Mouse (Mus musculus): ENCODE data around the gene Inhbc. TPM values are rescaled to one million over a fixed set of nuclear protein-coding genes. Genes with fewer than 3 reads are reported as not detected.

Inhbc gene
- polyA plus RNA-seq, 1 experiment from 2014 or later = not detected

GRCm38 (mm10) chr10:127377700-127378099, 7.5 kb upstream of the Inhbc start:
- Histone ChIP-seq H3K4me3 (ENCODE audit: low read depth, low read length) (no peak overlapping the region), H3K4me2 (replicated peaks; ENCODE audit: low read depth) (no peak overlapping the region), H3K27ac (ENCODE audit: low read depth, low read length) (no peak overlapping the region), H3K4me1 (replicated peaks; ENCODE audit: control insufficient read depth, insufficient read depth, low read length) (no peaks in the 10 kb centered on the region; the same call in 1 of the 2 replicates), H3K36me3 (ENCODE audit: control insufficient read depth, insufficient read depth) (no peaks in the 10 kb centered on the region), H3K9ac (ENCODE audit: low read depth, low read length) (no peak overlapping the region), H3K9me3 (ENCODE audit: control insufficient read depth) (no peaks in the 10 kb centered on the region), H3K27me3 (replicated peaks; ENCODE audit: control insufficient read depth, insufficient read depth, low read length) (no peaks in the 10 kb centered on the region)
- 35% methylated on average over 3 of the region's 3 CpGs for WGBS
- no peak for TF ChIP-seq CTCF (IDR thresholded peaks at IDR 0.05; ENCODE audit: low read depth)
- no peak for ATAC-seq

GRCm38 (mm10) chr10:127371023-127371422, 792 bp upstream of the Inhbc start:
- Histone ChIP-seq H3K27me3 (replicated peaks; ENCODE audit: control insufficient read depth, insufficient read depth, low read length) (no peaks in the 10 kb centered on the region), H3K4me3 (ENCODE audit: low read depth, low read length) (no peak overlapping the region), H3K27ac (ENCODE audit: low read depth, low read length) (no peak overlapping the region), H3K9ac (ENCODE audit: low read depth, low read length) (no peak overlapping the region), H3K4me1 (replicated peaks; ENCODE audit: control insufficient read depth, insufficient read depth, low read length) (no peaks in the 10 kb centered on the region), H3K4me2 (replicated peaks; ENCODE audit: low read depth) (no peak overlapping the region), H3K9me3 (ENCODE audit: control insufficient read depth) (no peaks in the 10 kb centered on the region), H3K36me3 (ENCODE audit: control insufficient read depth, insufficient read depth) (no peaks in the 10 kb centered on the region)
- no peak for ATAC-seq
- 69% methylated on average over 2 of the region's 2 CpGs for WGBS
- TF ChIP-seq CTCF (IDR thresholded peaks at IDR 0.05; ENCODE audit: low read depth) = no peak

DNA sequence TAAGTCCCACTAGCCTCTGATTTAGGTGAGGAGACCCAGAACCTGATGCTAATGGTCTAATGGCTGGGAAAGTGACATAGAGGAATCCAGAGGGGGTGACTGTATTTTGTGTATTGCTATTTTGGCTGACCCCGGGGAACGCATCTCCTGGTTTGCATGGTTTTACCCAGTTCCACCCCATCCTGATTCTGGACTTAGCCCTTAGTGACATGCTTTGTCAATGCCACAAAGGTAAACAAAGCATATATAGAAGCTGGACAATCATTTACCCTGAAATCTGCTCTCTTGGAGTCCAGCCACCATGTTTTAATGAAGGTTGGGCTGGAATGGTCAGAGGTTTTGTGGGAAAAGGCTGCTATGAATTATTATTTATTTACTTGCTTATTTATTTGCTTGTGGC, 2.0 kb downstream of the Inhbc start:
- no peak overlapping the region for H3K27ac ChIP-seq (ENCODE audit: low read depth, low read length)
- WGBS = 53% methylated on average over 2 of the region's 2 CpGs
- H3K9me3 ChIP-seq (ENCODE audit: control insufficient read depth) = no peaks in the 10 kb centered on the region
- H3K27me3 ChIP-seq (replicated peaks; ENCODE audit: control insufficient read depth, insufficient read depth, low read length) = no peaks in the 10 kb centered on the region
- ATAC-seq = no peak
- no peaks in the 10 kb centered on the region for H3K36me3 ChIP-seq (ENCODE audit: control insufficient read depth, insufficient read depth)
- no peaks in the 10 kb centered on the region for H3K4me1 ChIP-seq (replicated peaks; ENCODE audit: control insufficient read depth, insufficient read depth, low read length)
- H3K4me3 ChIP-seq (ENCODE audit: low read depth, low read length) = no peak overlapping the region
- no peak for TF ChIP-seq CTCF (IDR thresholded peaks at IDR 0.05; ENCODE audit: low read depth)
- no peak overlapping the region for H3K4me2 ChIP-seq (replicated peaks; ENCODE audit: low read depth)
- H3K9ac ChIP-seq (ENCODE audit: low read depth, low read length) = no peak overlapping the region

DNA sequence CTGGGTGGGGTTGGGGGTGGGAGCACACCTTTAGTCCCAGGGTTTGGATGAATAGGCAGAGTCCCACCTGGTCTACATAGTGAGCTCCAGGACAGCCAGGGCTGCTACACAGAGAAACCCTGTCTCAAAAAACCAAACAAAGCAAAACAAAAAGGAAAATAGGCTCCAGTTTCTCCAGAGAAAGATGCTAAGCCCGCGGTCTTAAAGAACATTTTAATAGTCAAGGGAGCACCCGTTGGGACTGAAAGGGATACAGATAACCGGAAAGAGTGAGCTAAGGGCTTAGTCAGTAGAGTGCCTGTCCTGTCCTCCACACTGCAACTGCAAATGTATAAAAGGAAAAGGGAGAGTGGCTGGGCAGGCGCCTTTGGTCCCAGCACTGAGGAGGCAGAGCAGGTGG, 3.1 kb downstream of the Inhbc start:
- Histone ChIP-seq H3K4me3 (ENCODE audit: low read depth, low read length) (no peak overlapping the region), H3K9ac (ENCODE audit: low read depth, low read length) (no peak overlapping the region), H3K4me2 (replicated peaks; ENCODE audit: low read depth) (no peak overlapping the region), H3K27ac (ENCODE audit: low read depth, low read length) (no peak overlapping the region), H3K4me1 (replicated peaks; ENCODE audit: control insufficient read depth, insufficient read depth, low read length) (no peaks in the 10 kb centered on the region), H3K36me3 (ENCODE audit: control insufficient read depth, insufficient read depth) (no peaks in the 10 kb centered on the region), H3K27me3 (replicated peaks; ENCODE audit: control insufficient read depth, insufficient read depth, low read length) (no peaks in the 10 kb centered on the region), H3K9me3 (ENCODE audit: control insufficient read depth) (no peaks in the 10 kb centered on the region)
- no peak for ATAC-seq
- 85% methylated on average over 5 of the region's 5 CpGs for WGBS
- no peak for TF ChIP-seq CTCF (IDR thresholded peaks at IDR 0.05; ENCODE audit: low read depth)

DNA sequence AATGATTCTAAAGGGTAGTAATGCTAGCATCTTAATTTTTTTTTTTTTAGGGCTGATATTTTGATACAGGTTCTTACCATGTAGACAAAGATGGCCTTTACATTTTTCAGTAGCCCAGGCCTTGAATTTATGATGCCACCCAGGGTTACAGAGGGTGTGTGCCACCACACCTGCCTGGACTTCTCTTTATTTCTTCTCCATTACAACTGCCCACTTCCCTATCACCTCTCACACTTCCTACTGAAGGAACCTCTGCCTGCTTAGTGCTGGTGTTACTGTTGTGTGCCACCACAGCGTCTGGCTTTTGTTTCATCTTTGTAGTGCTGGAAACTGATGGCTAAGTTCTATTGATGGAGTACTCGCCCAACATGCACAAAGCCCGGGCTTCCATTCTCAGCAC, 9.5 kb downstream of the Inhbc start:
- Histone ChIP-seq H3K27me3 (replicated peaks; ENCODE audit: control insufficient read depth, insufficient read depth, low read length) (no peaks in the 10 kb centered on the region), H3K9ac (ENCODE audit: low read depth, low read length) (no peak overlapping the region), H3K4me2 (replicated peaks; ENCODE audit: low read depth) (no peak overlapping the region), H3K4me1 (replicated peaks; ENCODE audit: control insufficient read depth, insufficient read depth, low read length) (no peaks in the 10 kb centered on the region), H3K4me3 (ENCODE audit: low read depth, low read length) (no peak overlapping the region), H3K9me3 (ENCODE audit: control insufficient read depth) (no peaks in the 10 kb centered on the region), H3K27ac (ENCODE audit: low read depth, low read length) (no peak overlapping the region), H3K36me3 (ENCODE audit: control insufficient read depth, insufficient read depth) (no peaks in the 10 kb centered on the region)
- no peak for ATAC-seq
- TF ChIP-seq CTCF (IDR thresholded peaks at IDR 0.05; ENCODE audit: low read depth) = no peak
- 88% methylated on average over 3 of the region's 3 CpGs for WGBS

GRCm38 (mm10) chr10:127355336-127355735, 14.9 kb downstream of the Inhbc start:
- Histone ChIP-seq H3K9me3 (ENCODE audit: control insufficient read depth) (no peaks in the 10 kb centered on the region), H3K36me3 (ENCODE audit: control insufficient read depth, insufficient read depth) (no peaks in the 10 kb centered on the region), H3K27me3 (replicated peaks; ENCODE audit: control insufficient read depth, insufficient read depth, low read length) (no peaks in the 10 kb centered on the region), H3K27ac (ENCODE audit: low read depth, low read length) (no peak overlapping the region), H3K4me3 (ENCODE audit: low read depth, low read length) (no peak overlapping the region), H3K4me1 (replicated peaks; ENCODE audit: control insufficient read depth, insufficient read depth, low read length) (no peaks in the 10 kb centered on the region), H3K9ac (ENCODE audit: low read depth, low read length) (no peak overlapping the region), H3K4me2 (replicated peaks; ENCODE audit: low read depth) (no peak overlapping the region)
- WGBS = 48% methylated on average over 10 of the region's 10 CpGs
- TF ChIP-seq CTCF (IDR thresholded peaks at IDR 0.05; ENCODE audit: low read depth) = no peak
- ATAC-seq = no peak

Data from intestine, postnatal 0 days (tissue).